22 mouse cellular contexts compared by ENCODE assay signal in the genomic region with DNA sequence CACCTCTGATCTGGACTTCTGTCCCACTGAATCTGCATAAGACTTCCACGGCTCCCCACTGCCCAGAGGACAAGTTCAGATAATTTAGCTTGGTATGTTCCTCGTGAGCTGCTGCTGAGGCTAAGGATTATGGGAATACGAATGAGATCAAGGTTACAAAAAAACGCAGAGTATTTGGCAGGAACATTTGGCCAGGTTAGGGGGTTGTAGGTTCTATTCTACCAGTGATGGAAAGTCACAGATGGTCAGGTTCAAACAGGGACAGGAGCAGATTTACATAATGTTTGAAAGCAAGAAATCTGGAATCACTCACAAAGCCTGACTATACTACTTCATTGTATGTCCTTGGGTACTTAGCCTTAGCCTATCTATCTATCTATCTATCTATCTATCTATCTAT.
"Had no signal": no experiment of that assay in that cellular context is flagged by ENCODE, and none has a peak within 500 bp of the region (broad histone marks: within the 10 kb centered on the region; RNA-seq: fewer than 3 reads in every experiment).

No protein-coding gene starts in this region.

- H3K36me3 ChIP-seq: limb, embryonic 12.5 days; limb, embryonic 15.5 days; midbrain, embryonic 12.5 days; midbrain, embryonic 15.5 days; neural tube, embryonic 12.5 days; neural tube, embryonic 15.5 days had no signal

- DNase-seq: kidney, postnatal 10 days; kidney, postnatal 4 days; left cerebral cortex, postnatal 4 days; liver, postnatal 0 days; lung, embryonic 14.5 days; right cerebral cortex, adult 18-20 months; right cerebral cortex, postnatal 14 days; right cerebral cortex, postnatal 4 days; thymus, adult 2 months; thymus, postnatal 14 days; thymus, postnatal 4 days had no signal

- H3K4me1 ChIP-seq: midbrain, embryonic 15.5 days; neural tube, embryonic 12.5 days had no signal

- H3K27ac ChIP-seq: limb, embryonic 12.5 days; limb, embryonic 15.5 days; liver, embryonic 14.5 days; macrophage; midbrain, embryonic 12.5 days; midbrain, embryonic 15.5 days; neural tube, embryonic 12.5 days; neural tube, embryonic 15.5 days; stomach, postnatal 0 days had no signal

- H3K4me2 ChIP-seq: limb, embryonic 12.5 days; limb, embryonic 15.5 days; liver, embryonic 11.5 days; lung, embryonic 14.5 days; midbrain, embryonic 12.5 days; midbrain, embryonic 15.5 days; neural tube, embryonic 12.5 days; neural tube, embryonic 15.5 days had no signal

- ATAC-seq: liver, postnatal 0 days; lung, postnatal 0 days; midbrain, embryonic 15.5 days had no signal

- H3K9me3 ChIP-seq: limb, embryonic 12.5 days; limb, embryonic 15.5 days; midbrain, embryonic 12.5 days; midbrain, embryonic 15.5 days; neural tube, embryonic 12.5 days; neural tube, embryonic 15.5 days had no signal

- H3K27me3 ChIP-seq: limb, embryonic 12.5 days; limb, embryonic 15.5 days; midbrain, embryonic 12.5 days; midbrain, embryonic 15.5 days; neural tube, embryonic 12.5 days; neural tube, embryonic 15.5 days had no signal

- H3K4me3 ChIP-seq: limb, embryonic 12.5 days; limb, embryonic 15.5 days; midbrain, embryonic 12.5 days; midbrain, embryonic 15.5 days; neural tube, embryonic 12.5 days; neural tube, embryonic 15.5 days had no signal

- H3K9ac ChIP-seq: limb, embryonic 12.5 days; limb, embryonic 15.5 days; liver, embryonic 14.5 days; liver, postnatal 0 days; lung, embryonic 14.5 days; midbrain, embryonic 12.5 days; midbrain, embryonic 15.5 days; neural tube, embryonic 12.5 days; neural tube, embryonic 15.5 days had no signal
